Mouse (Mus musculus): ENCODE measurements around the gene Rin2.

The Rin2 gene

DNA sequence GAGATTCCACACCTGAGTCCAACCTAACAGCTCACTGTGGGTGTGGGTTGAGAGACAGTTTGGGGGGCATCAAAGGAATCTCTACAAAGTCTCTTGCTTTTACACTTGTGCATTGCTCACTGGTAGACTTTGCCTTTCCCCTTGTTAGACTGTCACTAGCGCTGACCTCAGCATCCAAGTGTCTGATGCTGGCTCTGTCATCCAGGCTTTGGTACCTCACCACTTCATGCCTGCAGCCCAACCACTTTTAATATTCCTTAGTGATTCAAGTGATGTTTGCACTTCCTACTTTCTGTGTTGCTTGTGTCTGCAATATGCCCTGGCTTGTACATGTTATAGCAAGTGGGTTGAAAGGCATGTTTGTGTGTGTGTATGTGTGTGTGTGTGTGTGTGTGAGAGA, 109.9 kb downstream of the Rin2 start:
- no peak for ATAC-seq (ENCODE audit: insufficient number of reproducible peaks, low FRiP score, low TSS enrichment)

DNA sequence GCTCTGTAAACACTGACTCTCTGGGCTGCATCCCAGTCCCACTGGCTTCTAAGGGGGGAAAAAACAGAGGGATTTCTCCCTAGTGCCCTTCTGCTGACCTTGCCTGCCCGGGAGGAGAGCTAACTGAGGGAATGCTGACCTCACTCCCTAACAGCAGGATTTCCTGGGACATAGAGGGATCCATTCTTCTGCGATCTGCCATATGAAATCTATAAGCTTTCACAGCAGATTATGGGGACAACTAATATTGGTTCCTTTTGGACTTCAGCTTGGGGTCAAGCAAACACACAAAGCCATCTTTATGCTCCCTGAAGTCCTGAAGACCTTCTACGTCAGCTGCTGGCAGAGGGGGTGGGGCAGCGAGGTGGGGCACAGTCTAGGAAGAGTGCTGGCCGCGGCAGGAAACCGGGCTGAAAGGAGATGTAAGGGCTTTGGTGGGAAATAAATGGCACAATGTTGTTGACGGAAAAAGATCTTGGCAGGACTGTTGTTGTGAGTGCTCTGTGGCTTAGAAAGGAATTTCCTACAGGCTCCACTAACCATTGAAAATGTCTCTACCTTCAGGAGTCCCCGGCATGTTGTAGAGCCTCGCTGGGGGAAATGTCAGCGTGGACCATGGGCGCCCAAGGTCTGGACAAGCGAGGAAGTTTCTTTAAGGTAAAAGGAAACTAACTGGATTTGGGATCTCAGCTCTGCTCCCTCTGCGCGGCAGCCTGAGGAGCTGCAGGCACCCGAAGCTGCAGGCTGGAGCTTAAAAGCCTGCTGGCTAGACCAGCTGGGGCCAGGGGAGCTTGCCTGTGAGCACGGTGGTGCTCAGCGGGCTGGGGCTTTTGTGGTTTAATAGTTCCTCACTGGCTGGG, 111.0 kb downstream of the Rin2 start:
- ATAC-seq (ENCODE audit: insufficient number of reproducible peaks, low FRiP score, low TSS enrichment), result peak; percentile 60

DNA sequence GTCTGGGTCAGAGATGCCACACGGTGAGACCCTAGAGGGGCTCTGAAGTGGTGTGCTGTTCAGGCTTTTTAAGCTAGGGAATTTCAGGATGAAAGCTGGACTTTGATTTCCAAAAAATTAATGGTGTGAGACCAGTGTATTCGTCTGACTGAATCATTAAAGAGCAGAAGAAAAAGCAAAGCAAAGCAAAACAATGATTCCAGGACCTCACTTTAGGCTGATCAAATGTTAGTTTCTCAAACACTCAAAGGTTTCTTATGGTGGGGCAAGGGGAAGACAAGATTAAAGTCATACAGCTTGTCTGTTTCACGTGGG, 111.6 kb downstream of the Rin2 start:
- no peak for ATAC-seq (ENCODE audit: insufficient number of reproducible peaks, low FRiP score, low TSS enrichment)

DNA sequence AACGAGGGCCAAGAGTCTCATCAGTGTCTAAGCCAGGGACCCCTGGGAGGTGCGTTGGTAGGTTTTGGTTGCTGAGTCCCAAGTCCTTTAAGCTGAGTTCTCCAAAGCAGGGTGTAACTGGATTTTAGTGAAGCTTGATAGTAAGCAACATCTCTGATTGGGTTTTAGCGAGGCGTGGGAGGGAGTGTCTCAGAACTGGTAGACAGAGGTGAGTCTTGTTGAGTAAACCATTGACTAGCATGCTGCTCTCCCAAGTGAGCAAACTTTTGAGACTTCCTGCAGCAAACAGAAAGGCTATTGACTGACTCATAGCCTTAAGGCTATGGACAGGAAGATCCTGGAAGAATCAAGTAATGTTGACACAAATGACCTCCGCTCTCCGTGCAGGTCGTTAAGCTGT, 112.5 kb downstream of the Rin2 start:
- no peak for ATAC-seq (ENCODE audit: insufficient number of reproducible peaks, low FRiP score, low TSS enrichment)

DNA sequence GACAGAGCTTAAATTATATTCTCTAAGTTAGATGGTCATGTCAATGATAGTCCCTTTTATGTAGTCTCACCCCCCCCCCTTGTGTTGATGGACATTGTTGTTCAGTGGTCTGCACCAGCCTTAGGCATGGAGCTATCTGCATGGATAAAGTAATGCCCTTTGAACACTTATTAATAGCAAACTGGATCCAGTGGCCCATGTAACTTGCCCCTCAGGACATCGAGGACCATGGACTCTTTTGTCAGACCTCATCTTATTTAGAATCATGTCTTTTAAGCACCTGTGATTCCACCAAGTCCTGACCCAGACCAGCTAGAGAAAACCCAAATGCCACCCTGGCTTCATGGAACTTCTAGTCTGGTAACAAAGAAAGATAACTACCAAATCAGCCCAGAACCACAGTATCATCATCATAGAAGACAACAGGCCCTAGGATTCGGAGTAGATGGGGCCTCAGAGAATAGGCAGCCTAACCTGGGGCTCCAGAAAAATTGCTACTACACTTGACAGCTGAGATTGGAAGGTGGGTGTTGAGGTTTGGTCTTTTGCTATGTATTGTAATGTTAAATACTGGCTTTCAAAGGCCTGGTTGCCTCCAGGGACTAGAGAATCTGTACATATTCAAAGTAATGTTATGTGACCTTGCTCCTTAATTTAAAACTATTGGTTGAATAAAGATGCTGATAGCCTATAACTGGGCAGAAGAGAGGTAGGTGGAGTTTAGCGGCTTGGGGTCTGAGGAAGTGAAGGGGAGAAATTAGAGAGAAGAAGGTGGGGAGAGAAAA, 113.7 kb downstream of the Rin2 start:
- ATAC-seq (ENCODE audit: insufficient number of reproducible peaks, low FRiP score, low TSS enrichment), result no peak

- ATAC-seq (ENCODE audit: insufficient number of reproducible peaks, low FRiP score, low TSS enrichment), result no peak
Observed at GRCm38 (mm10) chr2:145793702-145794101, 118.7 kb downstream of the Rin2 start.

DNA sequence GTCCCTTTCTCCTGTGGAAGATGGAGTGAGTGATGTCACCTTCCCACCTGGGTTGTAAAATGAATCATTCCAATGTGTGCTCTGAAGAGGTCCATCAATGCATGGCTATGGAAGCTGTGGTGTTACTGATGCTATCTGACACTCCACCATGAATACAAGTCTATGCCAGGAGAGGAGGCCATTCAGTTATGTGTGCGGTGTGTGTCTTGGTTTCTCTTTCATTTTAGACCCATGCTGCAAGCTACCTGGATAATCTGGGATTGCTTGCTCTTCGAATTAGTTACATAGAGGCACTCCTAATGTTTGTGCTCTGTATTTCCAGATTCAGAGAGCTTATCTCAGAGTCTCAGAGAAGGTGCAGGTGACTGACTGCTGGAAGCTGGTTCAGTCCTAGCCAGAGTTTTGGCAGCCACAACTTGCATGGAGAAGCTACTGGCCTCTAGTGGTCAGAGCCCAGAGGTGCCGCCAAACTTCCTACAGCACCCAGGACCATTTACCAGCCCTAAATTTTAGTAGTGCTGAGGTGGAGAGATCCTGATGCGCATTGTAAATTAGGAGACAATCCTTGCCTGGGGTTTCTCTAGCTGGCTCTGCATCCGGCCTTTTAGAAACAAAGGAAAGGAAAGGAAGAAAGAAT, 119.4 kb downstream of the Rin2 start:
- ATAC-seq (ENCODE audit: insufficient number of reproducible peaks, low FRiP score, low TSS enrichment), result peak; percentile 74

DNA sequence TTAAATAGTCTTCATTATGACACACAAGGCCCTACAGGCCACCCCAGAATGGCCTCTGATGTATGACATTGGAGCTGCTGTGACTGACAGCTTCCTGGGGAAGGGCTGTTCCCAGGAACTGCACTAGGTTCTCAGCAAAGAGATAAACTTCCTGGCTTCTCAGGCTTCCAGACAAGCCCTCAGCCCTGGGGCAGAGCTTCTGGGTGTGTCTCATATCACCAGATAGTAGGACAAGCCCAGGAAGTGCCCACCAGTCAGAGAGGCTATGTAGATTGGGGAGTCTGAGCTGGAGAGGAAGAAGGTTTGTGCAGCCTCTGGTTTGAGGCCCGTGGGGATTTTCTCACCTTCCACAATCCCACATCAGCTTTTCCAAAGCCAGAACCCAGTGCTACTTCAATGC, 122.8 kb downstream of the Rin2 start:
- ATAC-seq (ENCODE audit: insufficient number of reproducible peaks, low FRiP score, low TSS enrichment), result no peak

DNA sequence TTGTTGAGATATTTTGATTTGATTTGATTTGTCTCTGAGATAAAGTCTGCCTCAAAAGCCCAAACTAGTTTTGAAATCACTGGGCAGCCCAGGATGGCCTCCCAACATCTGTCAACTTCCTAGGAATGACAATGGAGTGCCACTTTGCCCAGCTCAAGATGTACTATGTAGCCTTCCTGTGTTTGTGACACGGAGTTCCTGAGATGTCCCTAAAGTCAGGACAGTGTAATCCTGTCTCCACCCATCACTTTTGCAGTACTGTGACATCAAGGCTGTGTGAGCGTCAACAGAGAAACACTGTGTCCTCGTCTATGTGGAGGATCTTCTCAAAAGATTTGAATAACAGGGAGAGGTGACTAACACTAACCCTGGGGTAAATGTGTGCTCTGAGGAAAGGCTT, 123.9 kb downstream of the Rin2 start:
- no peak for ATAC-seq (ENCODE audit: insufficient number of reproducible peaks, low FRiP score, low TSS enrichment)

GRCm38 (mm10) chr2:145801322-145802052, 126.5 kb downstream of the Rin2 start:
- ATAC-seq (ENCODE audit: insufficient number of reproducible peaks, low FRiP score, low TSS enrichment), result no peak

GRCm38 (mm10) chr2:145802626-145803025, 127.6 kb downstream of the Rin2 start:
- no peak for ATAC-seq (ENCODE audit: insufficient number of reproducible peaks, low FRiP score, low TSS enrichment)

- ATAC-seq (ENCODE audit: insufficient number of reproducible peaks, low FRiP score, low TSS enrichment), result no peak
Observed at GRCm38 (mm10) chr2:145803822-145804342, 128.9 kb downstream of the Rin2 start.

DNA sequence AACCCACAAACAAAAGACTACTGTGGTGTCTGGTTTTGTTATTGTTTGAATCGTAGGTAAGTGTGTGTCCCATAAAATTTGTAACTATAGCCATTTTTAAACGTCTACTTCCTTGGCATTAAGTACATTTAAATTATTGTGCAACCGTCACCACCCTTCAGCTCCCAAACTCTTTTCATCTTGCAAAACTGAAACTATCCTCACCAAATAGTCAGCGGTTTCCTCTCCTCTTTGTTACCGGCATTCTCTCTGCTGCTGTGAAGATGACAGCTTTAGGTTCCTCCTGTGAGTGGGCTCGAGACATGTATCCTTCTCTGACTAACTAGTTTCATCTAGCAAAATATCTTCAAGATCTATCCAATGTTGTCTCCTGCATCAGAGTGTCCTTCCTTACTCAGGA, 129.5 kb downstream of the Rin2 start:
- ATAC-seq (ENCODE audit: insufficient number of reproducible peaks, low FRiP score, low TSS enrichment), result no peak

DNA sequence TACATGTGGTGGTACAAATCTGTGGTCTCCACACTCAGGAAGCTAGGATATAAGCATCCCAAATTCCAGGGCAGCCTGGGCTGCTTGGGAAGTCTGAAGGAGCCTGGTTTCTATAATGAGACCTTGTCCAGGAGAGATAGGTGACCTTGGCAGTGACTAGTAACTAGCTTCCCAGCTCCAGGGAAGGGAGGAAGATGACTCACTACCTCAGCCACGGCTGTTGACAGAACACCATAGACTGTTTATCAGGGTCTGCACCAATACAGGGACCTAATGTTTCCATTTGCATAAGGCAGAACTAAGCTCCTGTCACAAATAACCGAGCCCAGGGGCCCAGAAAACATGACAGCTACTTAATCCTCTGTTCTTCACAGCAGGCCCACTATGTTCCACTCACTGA, 132.3 kb downstream of the Rin2 start:
- no peak for ATAC-seq (ENCODE audit: insufficient number of reproducible peaks, low FRiP score, low TSS enrichment)

DNA sequence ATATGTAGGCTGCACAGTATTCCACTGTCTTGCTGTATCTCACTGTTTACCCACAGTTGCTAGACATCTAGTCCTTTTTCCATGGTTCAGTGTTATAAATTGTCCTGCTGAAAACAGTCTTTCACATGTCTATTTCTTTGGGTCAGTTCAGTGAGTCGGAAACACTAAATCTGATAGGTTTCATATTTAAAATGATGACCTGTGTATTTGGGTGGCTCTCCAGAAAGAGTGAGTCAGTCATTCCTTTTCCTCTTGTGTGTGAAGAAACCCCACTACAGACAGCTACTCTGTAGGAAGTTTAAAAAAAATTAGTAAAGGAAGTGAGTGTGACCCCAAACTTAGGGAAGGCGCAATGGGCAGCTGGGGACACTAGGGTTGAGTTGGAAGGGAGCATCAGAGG, 133.2 kb downstream of the Rin2 start:
- no peak for ATAC-seq (ENCODE audit: insufficient number of reproducible peaks, low FRiP score, low TSS enrichment)

- no peak for ATAC-seq (ENCODE audit: insufficient number of reproducible peaks, low FRiP score, low TSS enrichment)
Observed at GRCm38 (mm10) chr2:145808667-145809066, 133.7 kb downstream of the Rin2 start.

DNA sequence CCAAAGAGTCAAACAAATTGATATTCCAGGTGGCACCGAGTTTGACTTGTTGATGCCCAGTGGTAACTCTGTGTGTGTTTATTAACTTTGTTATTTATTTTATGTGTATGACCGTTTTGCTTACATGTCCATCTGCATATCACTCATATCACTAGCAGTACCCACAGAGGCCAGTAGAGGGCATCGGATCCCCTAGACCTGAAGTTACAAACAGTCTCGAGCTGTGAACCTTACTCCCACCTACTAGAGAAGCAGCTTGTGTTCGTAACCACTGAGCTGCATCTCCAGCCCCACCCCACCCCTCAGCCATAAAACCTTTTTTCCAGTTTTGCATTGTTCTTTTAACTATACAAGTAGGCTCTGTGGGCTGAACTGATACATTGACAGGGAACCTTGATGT, 135.7 kb downstream of the Rin2 start:
- ATAC-seq (ENCODE audit: insufficient number of reproducible peaks, low FRiP score, low TSS enrichment), result no peak

- no peak for ATAC-seq (ENCODE audit: insufficient number of reproducible peaks, low FRiP score, low TSS enrichment)
Observed at GRCm38 (mm10) chr2:145812818-145813217, 137.8 kb downstream of the Rin2 start.

GRCm38 (mm10) chr2:145817195-145817594, 142.2 kb downstream of the Rin2 start:
- ATAC-seq (ENCODE audit: insufficient number of reproducible peaks, low FRiP score, low TSS enrichment), result no peak

DNA sequence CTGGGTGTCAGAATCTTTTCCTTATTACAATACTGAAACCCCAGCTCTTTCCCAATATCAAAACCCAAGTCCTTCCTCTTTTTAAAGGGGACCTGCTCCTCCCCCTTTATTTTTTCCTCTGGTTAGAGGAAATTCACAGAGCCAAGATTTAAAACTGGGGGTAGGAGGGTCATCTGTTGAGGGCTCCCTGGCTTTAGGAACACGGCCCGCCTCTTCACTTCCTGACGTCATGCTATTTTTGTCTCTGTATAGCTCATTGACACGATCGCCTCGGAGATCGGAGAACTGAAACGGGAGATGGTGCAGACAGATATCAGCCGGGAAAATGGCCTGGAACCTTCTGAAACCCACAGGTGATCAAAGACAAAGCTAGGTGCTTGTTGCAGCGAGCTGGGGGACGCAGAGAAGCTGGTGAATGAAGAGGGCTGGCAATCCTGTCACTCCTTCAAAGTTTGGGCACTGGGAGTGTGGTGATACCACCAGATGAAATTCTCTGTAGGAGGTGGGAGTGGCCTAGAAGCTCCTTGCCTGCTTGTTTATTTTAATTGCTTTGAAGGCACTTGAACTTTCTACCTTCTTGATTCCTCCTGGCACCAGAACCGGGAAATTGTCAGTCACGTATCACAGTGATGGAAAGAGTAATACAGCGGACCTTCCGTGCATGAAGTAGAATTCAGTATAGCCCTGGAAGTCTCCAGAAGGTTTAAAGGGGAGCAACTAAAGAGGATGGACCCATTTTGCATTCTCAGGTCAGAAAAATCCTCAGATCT, 147.2 kb downstream of the Rin2 start:
- no peak for ATAC-seq (ENCODE audit: insufficient number of reproducible peaks, low FRiP score, low TSS enrichment)

Measured in cerebellum, adult (tissue).